Mouse (Mus musculus) liver, embryonic 15.5 days (tissue): ENCODE measurements at regions not wholly inside any gene's neighbourhood (a gene's known extent, or its start where the extent isn't known, plus 50 kb on each side); places are given as distances from the start of the nearest gene placed in this dataset.
A peak's percentile ranks its signal among the peaks of the same experiment; 100 is the strongest.

Experiments used
- ATAC-seq: fragments of 200-750 bp; cut with Nextera tagmentation; 2 replicates; pipeline ENCODE4 v1.8.0; 2017; ENCODE audit warnings: moderate number of reproducible peaks, mild to moderate bottlenecking, moderate library complexity; ENCODE audit not compliant: insufficient read depth
- H3K27ac ChIP-seq: fragments of 300-500 bp; sonication (generic); replicated peaks from 2 replicates; pipeline ENCODE4 v1.5.1; 2015; ENCODE audit warnings: mild to moderate bottlenecking, inconsistent platforms
- H3K27me3 ChIP-seq: fragments of 300-500 bp; sonication (generic); 2 replicates; pipeline ENCODE4 v1.6.1; 2015; ENCODE audit warnings: mild to moderate bottlenecking, inconsistent platforms
- H3K36me3 ChIP-seq: fragments of 300-500 bp; sonication (generic); replicated peaks from 2 replicates; pipeline ENCODE4 v1.6.1; 2015; ENCODE audit warnings: moderate library complexity, mild to moderate bottlenecking, inconsistent platforms
- H3K4me1 ChIP-seq: fragments of 300-500 bp; sonication (generic); replicated peaks from 2 replicates; pipeline ENCODE4 v1.6.1; 2015; ENCODE audit warnings: inconsistent platforms
- H3K4me2 ChIP-seq: fragments of 300-500 bp; sonication (generic); 2 replicates; pipeline ENCODE4 v1.6.1; 2015; ENCODE audit warnings: moderate library complexity, mild to moderate bottlenecking, inconsistent platforms
- H3K4me3 ChIP-seq: fragments of 300-500 bp; sonication (generic); replicated peaks from 2 replicates; pipeline ENCODE4 v1.5.1; 2015; ENCODE audit warnings: mild to moderate bottlenecking, inconsistent platforms
- H3K9ac ChIP-seq: fragments of 300-500 bp; sonication (generic); 2 replicates; pipeline ENCODE4 v1.6.1; 2015; ENCODE audit warnings: moderate library complexity, mild to moderate bottlenecking, inconsistent platforms
- H3K9me3 ChIP-seq: fragments of 300-500 bp; sonication (generic); replicated peaks from 2 replicates; pipeline ENCODE4 v1.6.1; 2016; ENCODE audit warnings: inconsistent platforms
- WGBS: fragments of 180-500 bp; shearing (Covaris S2); methylation state at CpG from one replicate; pipeline ENCODE4 v1.1.7; 2015; ENCODE audit warnings: mixed read lengths; ENCODE audit not compliant: insufficient replicate concordance; 5-methylcytosine and 5-hydroxymethylcytosine counted together

DNA sequence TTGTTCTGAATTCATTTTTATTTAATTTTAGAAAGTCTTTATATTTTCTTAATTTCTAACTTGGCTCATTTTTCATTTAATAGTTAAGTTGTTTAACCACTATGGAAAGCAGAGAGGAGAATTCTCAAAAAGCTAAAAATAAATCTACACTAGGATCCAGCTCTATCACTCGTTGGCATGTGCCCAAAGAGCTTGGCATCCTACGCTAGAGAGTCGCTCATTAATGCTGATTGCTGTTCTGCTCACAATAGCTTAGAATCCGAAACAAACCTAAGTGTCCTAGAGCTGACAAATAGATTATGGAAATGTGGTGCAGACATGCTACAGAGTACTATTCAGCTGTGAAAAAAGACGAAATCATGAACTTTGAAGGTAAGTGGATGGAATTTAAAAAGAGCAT lies 386.3 kb upstream of the Pbx1 start:
- 55% methylated on average over 5 of the region's 5 CpGs for WGBS

DNA sequence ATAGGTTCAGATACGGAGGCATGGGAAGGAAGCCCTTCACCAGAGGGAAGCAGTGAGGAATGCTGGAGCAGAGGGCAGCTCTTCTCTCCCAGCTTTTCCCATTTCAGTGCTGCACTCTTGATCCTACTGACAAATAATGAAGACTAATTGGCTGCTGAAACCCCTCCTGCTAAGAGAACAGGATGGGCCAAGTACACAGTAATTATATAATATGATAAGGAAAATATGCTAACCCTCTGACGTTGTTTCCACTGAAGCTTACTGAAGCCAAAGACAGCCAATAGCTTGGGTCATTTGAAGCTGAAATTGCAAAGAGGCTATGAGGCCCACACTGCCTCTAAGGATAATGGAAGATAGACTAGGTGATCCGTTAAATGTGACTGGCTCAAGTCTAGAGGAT lies 375.0 kb upstream of the Pbx1 start:
- 53% methylated on average over 3 of the region's 3 CpGs for WGBS
- no peaks in the 10 kb centered on the region for H3K27me3 ChIP-seq
- no peak overlapping the region for H3K4me2 ChIP-seq
- no peaks in the 10 kb centered on the region for H3K9me3 ChIP-seq
- no peak overlapping the region for H3K9ac ChIP-seq
- no peak for ATAC-seq
- H3K4me1 ChIP-seq = no peaks in the 10 kb centered on the region
- no peak overlapping the region for H3K4me3 ChIP-seq
- H3K27ac ChIP-seq = no peak overlapping the region
- H3K36me3 ChIP-seq = no peaks in the 10 kb centered on the region

More for the DNA sequence above, 386.3 kb upstream of the Pbx1 start:
- Histone ChIP-seq H3K27me3 (no peaks in the 10 kb centered on the region), H3K4me2 (no peak overlapping the region), H3K9me3 (no peaks in the 10 kb centered on the region), H3K4me1 (no peaks in the 10 kb centered on the region), H3K36me3 (no peaks in the 10 kb centered on the region), H3K4me3 (no peak overlapping the region), H3K9ac (no peak overlapping the region), H3K27ac (no peak overlapping the region)
- no peak for ATAC-seq

- 24% methylated on average over 3 of the region's 3 CpGs for WGBS
- Histone ChIP-seq H3K9ac (no peak overlapping the region), H3K4me1 (no peaks in the 10 kb centered on the region), H3K27ac (no peak overlapping the region), H3K36me3 (no peaks in the 10 kb centered on the region), H3K4me3 (no peak overlapping the region), H3K9me3 (no peaks in the 10 kb centered on the region), H3K4me2 (no peak overlapping the region), H3K27me3 (no peaks in the 10 kb centered on the region)
- peak; percentile 31; the same call in 1 of the 2 replicates for ATAC-seq
Observed at GRCm38 (mm10) chr1:168805442-168805841, 373.4 kb upstream of the Pbx1 start.

DNA sequence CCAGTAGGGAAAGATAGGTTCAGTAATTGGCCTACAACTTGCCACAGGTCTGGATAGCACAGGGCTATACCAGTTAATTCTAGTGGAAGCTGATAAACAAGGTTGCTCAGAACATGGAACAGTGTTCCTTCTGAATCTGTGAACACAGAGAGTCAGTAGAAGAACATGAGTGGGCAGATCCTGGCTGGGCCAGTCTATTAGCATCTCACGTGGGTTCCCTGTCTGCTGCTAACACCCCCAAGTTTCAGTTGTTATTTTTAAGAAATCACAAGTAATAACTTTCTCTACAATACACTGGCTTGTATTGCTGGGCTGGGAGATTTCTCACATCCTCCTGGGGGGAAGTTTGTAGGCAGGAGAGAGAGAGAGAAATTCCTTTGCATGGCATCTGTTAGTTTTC lies 369.0 kb upstream of the Pbx1 start:
- Histone ChIP-seq H3K9me3 (no peaks in the 10 kb centered on the region), H3K4me1 (no peaks in the 10 kb centered on the region), H3K4me2 (no peak overlapping the region), H3K27ac (no peak overlapping the region), H3K9ac (no peak overlapping the region), H3K4me3 (no peak overlapping the region), H3K27me3 (no peaks in the 10 kb centered on the region), H3K36me3 (no peaks in the 10 kb centered on the region)
- WGBS = 57% methylated on average over 1 of the region's 1 CpGs
- no peak for ATAC-seq

GRCm38 (mm10) chr1:168786731-168787130 lies 354.7 kb upstream of the Pbx1 start:
- H3K9ac ChIP-seq = no peak overlapping the region
- H3K27ac ChIP-seq = no peak overlapping the region
- H3K36me3 ChIP-seq = no peaks in the 10 kb centered on the region
- no peak overlapping the region for H3K4me2 ChIP-seq
- H3K9me3 ChIP-seq = no peaks in the 10 kb centered on the region
- WGBS = 31% methylated on average over 3 of the region's 3 CpGs
- H3K4me1 ChIP-seq = no peaks in the 10 kb centered on the region
- no peak for ATAC-seq
- H3K27me3 ChIP-seq = no peaks in the 10 kb centered on the region
- H3K4me3 ChIP-seq = no peak overlapping the region

DNA sequence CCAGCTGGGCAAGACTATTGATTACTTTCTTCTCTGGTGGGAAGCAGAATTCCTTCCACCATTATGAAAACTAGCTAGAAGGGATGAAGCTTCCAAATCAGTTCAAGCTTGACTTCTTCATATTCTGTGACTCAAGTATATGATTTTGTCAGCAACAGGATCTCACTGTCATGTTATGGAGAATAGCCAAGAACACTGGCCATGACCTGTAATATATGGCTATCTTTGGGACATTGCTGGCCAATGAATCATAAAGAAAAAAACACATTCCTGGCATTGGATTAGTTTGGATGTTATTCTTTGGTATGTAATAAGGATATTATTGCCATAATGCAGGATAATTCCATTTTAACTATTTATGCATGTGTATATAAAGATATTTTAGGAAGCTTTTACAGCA lies 351.8 kb upstream of the Pbx1 start:
- ATAC-seq = no peak
- H3K9me3 ChIP-seq = no peaks in the 10 kb centered on the region
- no peak overlapping the region for H3K9ac ChIP-seq
- H3K4me3 ChIP-seq = no peak overlapping the region
- H3K27me3 ChIP-seq = no peaks in the 10 kb centered on the region
- no peak overlapping the region for H3K4me2 ChIP-seq
- no peaks in the 10 kb centered on the region for H3K36me3 ChIP-seq
- H3K4me1 ChIP-seq = no peaks in the 10 kb centered on the region
- H3K27ac ChIP-seq = no peak overlapping the region

DNA sequence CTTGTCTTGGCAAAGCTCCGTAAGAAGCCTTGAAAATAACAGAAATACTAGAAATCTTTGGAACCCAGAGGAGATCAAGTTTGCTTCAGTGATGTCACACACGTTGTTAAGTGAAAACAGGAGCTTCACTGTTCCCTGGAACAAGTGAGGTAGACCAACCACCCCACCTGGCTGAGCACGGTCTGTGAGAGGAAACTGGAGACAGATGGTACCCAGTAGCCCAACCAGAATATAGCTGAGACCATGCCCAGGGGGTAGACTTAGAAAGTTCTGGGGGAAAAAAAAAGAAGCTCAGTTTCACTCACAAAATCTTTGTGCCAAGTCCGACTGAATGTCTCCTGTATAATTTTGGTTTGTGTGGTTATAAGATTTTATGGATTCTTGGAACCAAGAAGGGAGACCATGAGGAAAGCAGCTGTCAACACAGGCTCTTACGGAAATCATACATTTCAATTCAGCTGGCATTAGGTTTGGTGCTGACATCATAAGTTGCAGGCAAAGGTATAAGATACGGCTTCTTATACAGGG lies 332.4 kb upstream of the Pbx1 start:
- no peaks in the 10 kb centered on the region for H3K4me1 ChIP-seq
- H3K9ac ChIP-seq = no peak overlapping the region

DNA sequence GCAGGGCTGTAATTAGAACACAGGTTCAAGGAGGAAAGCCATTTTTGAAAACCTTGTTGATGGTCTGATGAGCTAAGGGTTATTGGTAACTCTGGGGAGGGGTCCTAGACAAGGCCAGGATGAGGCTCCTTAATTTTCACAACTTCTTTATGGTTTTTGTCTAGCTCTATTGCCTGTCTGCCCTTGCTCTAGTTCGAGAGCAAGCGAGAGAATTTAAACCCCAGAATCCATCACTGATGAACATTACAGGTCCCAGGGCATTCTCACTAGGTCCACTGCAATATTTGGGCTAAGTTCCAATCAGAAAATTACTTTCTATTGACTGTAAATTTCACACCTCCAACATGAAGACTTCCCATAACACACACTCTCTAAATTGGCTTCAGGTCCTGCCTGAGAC lies 329.0 kb upstream of the Pbx1 start:
- 65% methylated on average over 2 of the region's 2 CpGs for WGBS
- H3K27me3 ChIP-seq = no peaks in the 10 kb centered on the region
- H3K4me2 ChIP-seq = no peak overlapping the region
- no peaks in the 10 kb centered on the region for H3K4me1 ChIP-seq
- no peaks in the 10 kb centered on the region for H3K9me3 ChIP-seq
- no peak overlapping the region for H3K27ac ChIP-seq
- H3K36me3 ChIP-seq = no peaks in the 10 kb centered on the region
- no peak for ATAC-seq
- H3K4me3 ChIP-seq = no peak overlapping the region
- H3K9ac ChIP-seq = no peak overlapping the region

More for the DNA sequence above, 332.4 kb upstream of the Pbx1 start:
- H3K4me3 ChIP-seq = no peak overlapping the region
- H3K4me2 ChIP-seq = no peak overlapping the region
- WGBS = 52% methylated on average over 6 of the region's 6 CpGs
- no peak for ATAC-seq
- H3K9me3 ChIP-seq = no peaks in the 10 kb centered on the region
- no peaks in the 10 kb centered on the region for H3K27me3 ChIP-seq
- no peak overlapping the region for H3K27ac ChIP-seq
- H3K36me3 ChIP-seq = no peaks in the 10 kb centered on the region

DNA sequence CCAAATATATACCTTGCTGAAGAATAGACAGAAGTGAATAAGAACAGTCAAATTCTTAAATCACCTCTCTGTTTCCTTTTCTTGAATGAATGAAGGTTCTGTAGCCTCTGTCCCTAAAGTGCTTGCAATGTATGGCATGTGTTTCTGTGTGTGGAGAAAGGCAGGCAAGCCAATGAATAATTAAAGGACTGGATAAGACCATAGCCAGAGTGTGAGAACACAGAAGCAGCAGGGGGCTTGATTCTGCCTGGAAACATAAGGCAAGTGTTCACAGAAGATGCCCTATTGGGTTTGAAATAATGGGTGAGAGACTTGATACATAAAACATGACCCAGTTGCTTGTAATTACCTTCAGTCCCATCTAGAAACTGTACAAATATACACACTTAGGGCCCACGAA lies 328.2 kb upstream of the Pbx1 start:
- ATAC-seq = no peak
- WGBS = 49% methylated on average over 1 of the region's 1 CpGs
- no peaks in the 10 kb centered on the region for H3K27me3 ChIP-seq
- H3K9me3 ChIP-seq = no peaks in the 10 kb centered on the region
- no peak overlapping the region for H3K9ac ChIP-seq
- no peak overlapping the region for H3K4me3 ChIP-seq
- no peak overlapping the region for H3K4me2 ChIP-seq
- no peak overlapping the region for H3K27ac ChIP-seq
- no peaks in the 10 kb centered on the region for H3K4me1 ChIP-seq
- no peaks in the 10 kb centered on the region for H3K36me3 ChIP-seq

DNA sequence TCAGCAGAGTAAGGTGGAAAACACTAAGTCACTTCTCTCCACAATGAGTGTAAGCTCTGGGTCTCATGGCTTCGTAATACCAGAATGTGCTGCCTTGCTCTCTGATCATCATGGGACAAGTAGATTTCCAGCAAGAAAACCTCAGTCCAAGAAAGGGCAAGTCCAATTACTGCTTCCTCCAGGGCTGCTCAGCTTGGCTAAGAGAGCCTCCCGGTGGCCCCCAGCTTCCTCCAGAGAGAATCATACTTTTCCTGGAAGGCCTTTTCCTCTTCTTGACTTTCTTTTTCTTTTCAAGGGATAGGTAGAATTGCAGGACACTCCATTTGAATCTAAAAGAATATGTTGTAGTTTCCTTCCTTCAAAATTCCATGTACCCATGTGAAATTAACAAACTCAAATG lies 326.8 kb upstream of the Pbx1 start:
- H3K27me3 ChIP-seq = no peaks in the 10 kb centered on the region
- no peaks in the 10 kb centered on the region for H3K36me3 ChIP-seq
- H3K4me2 ChIP-seq = no peak overlapping the region
- no peaks in the 10 kb centered on the region for H3K9me3 ChIP-seq
- no peak overlapping the region for H3K4me3 ChIP-seq
- no peaks in the 10 kb centered on the region for H3K4me1 ChIP-seq
- no peak for ATAC-seq
- H3K27ac ChIP-seq = no peak overlapping the region
- no peak overlapping the region for H3K9ac ChIP-seq
- WGBS = 43% methylated on average over 2 of the region's 2 CpGs

GRCm38 (mm10) chr1:168754196-168754595 lies 322.1 kb upstream of the Pbx1 start:
- ATAC-seq = no peak

DNA sequence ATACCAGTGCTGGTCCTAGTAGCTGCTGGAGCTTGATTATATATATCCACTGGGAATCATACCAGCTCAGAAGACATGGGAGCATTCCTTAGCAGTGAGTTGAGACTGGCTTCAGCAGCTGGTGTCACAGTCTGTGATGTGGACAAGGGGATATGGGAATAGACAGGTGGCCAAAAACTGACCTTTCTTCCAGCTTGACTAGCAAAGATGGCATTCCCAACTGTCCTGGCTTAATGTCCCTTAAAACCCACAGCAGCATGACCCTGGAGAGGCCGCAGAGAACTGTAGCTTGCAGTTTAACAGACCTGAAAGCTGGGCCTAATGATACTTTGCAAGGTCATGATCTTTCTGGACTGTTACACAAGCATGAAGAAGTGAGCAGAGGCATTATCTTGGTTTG lies 311.4 kb upstream of the Pbx1 start:
- Histone ChIP-seq H3K9ac (no peak overlapping the region), H3K9me3 (no peaks in the 10 kb centered on the region), H3K4me2 (no peak overlapping the region), H3K4me1 (no peaks in the 10 kb centered on the region), H3K4me3 (no peak overlapping the region), H3K36me3 (no peaks in the 10 kb centered on the region), H3K27ac (no peak overlapping the region), H3K27me3 (no peaks in the 10 kb centered on the region)
- no peak for ATAC-seq
- WGBS = 59% methylated on average over 1 of the region's 1 CpGs

More at GRCm38 (mm10) chr1:168754196-168754595, 322.1 kb upstream of the Pbx1 start:
- H3K27me3 ChIP-seq = no peaks in the 10 kb centered on the region
- no peak overlapping the region for H3K4me2 ChIP-seq
- no peaks in the 10 kb centered on the region for H3K4me1 ChIP-seq
- H3K27ac ChIP-seq = no peak overlapping the region
- H3K36me3 ChIP-seq = no peaks in the 10 kb centered on the region
- no peaks in the 10 kb centered on the region for H3K9me3 ChIP-seq
- 70% methylated on average over 7 of the region's 7 CpGs for WGBS
- no peak overlapping the region for H3K4me3 ChIP-seq
- no peak overlapping the region for H3K9ac ChIP-seq
